Mouse (Mus musculus): Measurements from ENCODE around the gene Gm7735. TPM values are rescaled to one million over a fixed set of nuclear protein-coding genes. Genes with fewer than 3 reads are reported as not detected.

Gm7735 gene
- total and polyA plus RNA-seq, 3 experiments, result not detected

Other genes with a start within 250 kb of the Gm7735 start
- gene Krtap19-9b, start 237.2 kb upstream of the Gm7735 start, total RNA-seq (2012; rRNA removed), result not detected in 2 replicates
- gene Krtap19-9b, start 237.2 kb upstream of the Gm7735 start, polyA plus RNA-seq (2012; ENCODE audit: insufficient read depth in 1 of 2, insufficient read length in 2 of 2, low read depth in 1 of 2, low replicate concordance in 2 of 2, missing spikeins in 1 of 2), result not detected
- gene Krtap16-3, start 206.6 kb upstream of the Gm7735 start, total RNA-seq (2012; rRNA removed), result not detected in 2 replicates
- gene Krtap16-3, start 206.6 kb upstream of the Gm7735 start, polyA plus RNA-seq (2012; ENCODE audit: insufficient read depth in 1 of 2, insufficient read length in 2 of 2, low read depth in 1 of 2, low replicate concordance in 2 of 2, missing spikeins in 1 of 2), result not detected
- not detected in 2 replicates for gene Krtap22-2, start 158.7 kb upstream of the Gm7735 start, total RNA-seq (2012; rRNA removed)
- gene Krtap22-2, start 158.7 kb upstream of the Gm7735 start, polyA plus RNA-seq (2012; ENCODE audit: insufficient read depth in 1 of 2, insufficient read length in 2 of 2, low read depth in 1 of 2, low replicate concordance in 2 of 2, missing spikeins in 1 of 2), result not detected
- not detected in 2 replicates for gene Gm10229, start 154.2 kb upstream of the Gm7735 start, total RNA-seq (2012; rRNA removed)
- gene Gm10229, start 154.2 kb upstream of the Gm7735 start, polyA plus RNA-seq (2012; ENCODE audit: insufficient read depth in 1 of 2, insufficient read length in 2 of 2, low read depth in 1 of 2, low replicate concordance in 2 of 2, missing spikeins in 1 of 2), result not detected
- not detected in 2 replicates for gene Krtap6-1, start 137.8 kb upstream of the Gm7735 start, total RNA-seq (2012; rRNA removed)
- not detected for gene Krtap6-1, start 137.8 kb upstream of the Gm7735 start, polyA plus RNA-seq (2012; ENCODE audit: insufficient read depth in 1 of 2, insufficient read length in 2 of 2, low read depth in 1 of 2, low replicate concordance in 2 of 2, missing spikeins in 1 of 2)
- gene Gm10228, start 128.0 kb upstream of the Gm7735 start, total RNA-seq (2012; rRNA removed), result not detected in 2 replicates
- not detected for gene Gm10228, start 128.0 kb upstream of the Gm7735 start, polyA plus RNA-seq (2012; ENCODE audit: insufficient read depth in 1 of 2, insufficient read length in 2 of 2, low read depth in 1 of 2, low replicate concordance in 2 of 2, missing spikeins in 1 of 2)
- not detected in 2 replicates for gene Krtap6-5, start 121.6 kb upstream of the Gm7735 start, total RNA-seq (2012; rRNA removed)
- not detected for gene Krtap6-5, start 121.6 kb upstream of the Gm7735 start, polyA plus RNA-seq (2012; ENCODE audit: insufficient read depth in 1 of 2, insufficient read length in 2 of 2, low read depth in 1 of 2, low replicate concordance in 2 of 2, missing spikeins in 1 of 2)
- not detected in 2 replicates for gene 1110025L11Rik, start 105.5 kb upstream of the Gm7735 start, total RNA-seq (2012; rRNA removed)
- gene 1110025L11Rik, start 105.5 kb upstream of the Gm7735 start, polyA plus RNA-seq (2012; ENCODE audit: insufficient read depth in 1 of 2, insufficient read length in 2 of 2, low read depth in 1 of 2, low replicate concordance in 2 of 2, missing spikeins in 1 of 2), result not detected
- gene Krtap6-3, start 85.5 kb upstream of the Gm7735 start, total RNA-seq (2012; rRNA removed), result not detected in 2 replicates
- not detected for gene Krtap6-3, start 85.5 kb upstream of the Gm7735 start, polyA plus RNA-seq (2012; ENCODE audit: insufficient read depth in 1 of 2, insufficient read length in 2 of 2, low read depth in 1 of 2, low replicate concordance in 2 of 2, missing spikeins in 1 of 2)
- gene Gm6358, start 28.6 kb upstream of the Gm7735 start, total RNA-seq (2012; rRNA removed), result not detected in 2 replicates
- gene Gm6358, start 28.6 kb upstream of the Gm7735 start, polyA plus RNA-seq (2012; ENCODE audit: insufficient read depth in 1 of 2, insufficient read length in 2 of 2, low read depth in 1 of 2, low replicate concordance in 2 of 2, missing spikeins in 1 of 2), result not detected
- not detected in 2 replicates for gene Gm10061, start 18.4 kb upstream of the Gm7735 start, total RNA-seq (2012; rRNA removed)
- not detected for gene Gm10061, start 18.4 kb upstream of the Gm7735 start, polyA plus RNA-seq (2012; ENCODE audit: insufficient read depth in 1 of 2, insufficient read length in 2 of 2, low read depth in 1 of 2, low replicate concordance in 2 of 2, missing spikeins in 1 of 2)
- gene Gm9789, start 11.5 kb upstream of the Gm7735 start, total RNA-seq (2012; rRNA removed), result not detected in 2 replicates
- not detected for gene Gm9789, start 11.5 kb upstream of the Gm7735 start, polyA plus RNA-seq (2012; ENCODE audit: insufficient read depth in 1 of 2, insufficient read length in 2 of 2, low read depth in 1 of 2, low replicate concordance in 2 of 2, missing spikeins in 1 of 2)
- not detected in 2 replicates for gene 1110057P08Rik, start 5.2 kb downstream of the Gm7735 start, total RNA-seq (2012; rRNA removed)
- not detected for gene 1110057P08Rik, start 5.2 kb downstream of the Gm7735 start, polyA plus RNA-seq (2012; ENCODE audit: insufficient read depth in 1 of 2, insufficient read length in 2 of 2, low read depth in 1 of 2, low replicate concordance in 2 of 2, missing spikeins in 1 of 2)
- gene Krtap20-2, start 36.4 kb downstream of the Gm7735 start, total RNA-seq (2012; rRNA removed), result not detected in 2 replicates
- not detected for gene Krtap20-2, start 36.4 kb downstream of the Gm7735 start, polyA plus RNA-seq (2012; ENCODE audit: insufficient read depth in 1 of 2, insufficient read length in 2 of 2, low read depth in 1 of 2, low replicate concordance in 2 of 2, missing spikeins in 1 of 2)
- not detected in 2 replicates for gene Krtap21-1, start 234.4 kb downstream of the Gm7735 start, total RNA-seq (2012; rRNA removed)
- gene Krtap21-1, start 234.4 kb downstream of the Gm7735 start, polyA plus RNA-seq (2012; ENCODE audit: insufficient read depth in 1 of 2, insufficient read length in 2 of 2, low read depth in 1 of 2, low replicate concordance in 2 of 2, missing spikeins in 1 of 2), result not detected